Mouse (Mus musculus) embryonic facial prominence, embryonic 14.5 days (tissue): ENCODE data around the gene Slc30a6. TPM values are rescaled to one million over a fixed set of nuclear protein-coding genes. Genes with fewer than 3 reads are reported as not detected.

ENCODE experiments used
- ATAC-seq: fragments of 200-750 bp; cut with Nextera tagmentation; 2 replicates; pipeline ENCODE4 v1.8.0; 2017; ENCODE audit warnings: low read depth, moderate number of reproducible peaks, moderate TSS enrichment
- DNase-seq: peaks from one replicate; pipeline ENCODE4 v3.0.0-alpha.2; 2015; ENCODE audit warnings: low spot score
- H3K27ac ChIP-seq: fragments of 300-500 bp; sonication (generic); replicated peaks from 2 replicates; pipeline ENCODE4 v1.5.1; 2014; ENCODE audit warnings: low read depth, mild to moderate bottlenecking, low read length, moderate library complexity
- H3K27me3 ChIP-seq: fragments of 300-500 bp; sonication (generic); replicated peaks from 2 replicates; pipeline ENCODE4 v1.6.1; 2014; ENCODE audit warnings: low read length; ENCODE audit not compliant: control insufficient read depth, insufficient read depth
- H3K36me3 ChIP-seq: fragments of 300-500 bp; sonication (generic); 2 replicates; pipeline ENCODE4 v1.6.1; 2014; ENCODE audit warnings: low read length, mixed read lengths; ENCODE audit not compliant: control insufficient read depth, insufficient read depth
- H3K4me1 ChIP-seq: fragments of 300-500 bp; sonication (generic); 2 replicates; pipeline ENCODE4 v1.6.1; 2014; ENCODE audit warnings: antibody characterized with exemption, low read length; ENCODE audit not compliant: control insufficient read depth, insufficient read depth
- H3K4me2 ChIP-seq: fragments of 300-500 bp; sonication (generic); 2 replicates; pipeline ENCODE4 v1.6.1; 2014; ENCODE audit warnings: low read depth, mild to moderate bottlenecking, low read length, moderate library complexity, mixed read lengths
- H3K4me3 ChIP-seq: fragments of 300-500 bp; sonication (generic); 2 replicates; pipeline ENCODE4 v1.5.1; 2014; ENCODE audit warnings: low read depth, mild to moderate bottlenecking, low read length
- H3K9ac ChIP-seq: fragments of 300-500 bp; sonication (generic); 2 replicates; pipeline ENCODE4 v1.6.1; 2014; ENCODE audit warnings: low read depth, mild to moderate bottlenecking, low read length, moderate library complexity, mixed read lengths
- H3K9me3 ChIP-seq: fragments of 300-500 bp; sonication (generic); 2 replicates; pipeline ENCODE4 v1.6.1; 2016; ENCODE audit warnings: low read length; ENCODE audit not compliant: control insufficient read depth
- WGBS: fragments of 180-500 bp; shearing (Covaris S2); extraction: QIAGEN DNeasy Blood & Tissue Kit; methylation state at CpG from one replicate; pipeline ENCODE4 v1.1.7; 2014; 5-methylcytosine and 5-hydroxymethylcytosine counted together
- polyA plus RNA-seq: library from polyadenylated mRNA; unstranded; fragments of >200 nt; fragmentation: Nextera tagmentation; extraction: Ambion mirVana; gene quantifications from 2 replicates; pipeline ENCODE4 v1.2.1, GENCODE M21; 2014

The Slc30a6 gene
- polyA plus RNA-seq = 35.0 and 38.4 TPM in 2 replicates

GRCm38 (mm10) chr17:74395383-74396065 lies at the start of gene Slc30a6:
Gene Slc30a6, plus strand, starts transcription at chr17:74395608.
- no peaks in the 10 kb centered on the region for H3K9me3 ChIP-seq
- no peaks in the 10 kb centered on the region for H3K27me3 ChIP-seq
- 0 out of 2 replicates have a peak, but pooled peaks cover 6% of the 10 kb centered on the region for H3K36me3 ChIP-seq
- WGBS = under 1% methylated on average over 41 of the region's 41 CpGs
- peak within 1 kb of the TSS; percentile 82 for H3K27ac ChIP-seq
- H3K4me3 ChIP-seq = peak within 1 kb of the TSS; percentile 60
- peak; percentile 99 for DNase-seq
- ATAC-seq = peak; percentile 99
- peak within 1 kb of the TSS; percentile 74 for H3K9ac ChIP-seq
- H3K4me1 ChIP-seq = peaks cover 7% of the 10 kb centered on the region
- H3K4me2 ChIP-seq = peak within 1 kb of the TSS; percentile 70

- DNase-seq (no peak), ATAC-seq (no peak)
- H3K9me3 ChIP-seq = no peaks in the 10 kb centered on the region
- H3K36me3 ChIP-seq = peaks cover 71% of the 10 kb centered on the region
- no peak overlapping the region for H3K4me3 ChIP-seq
- H3K27me3 ChIP-seq = no peaks in the 10 kb centered on the region
- no peak overlapping the region for H3K4me2 ChIP-seq
- H3K9ac ChIP-seq = no peak overlapping the region
- no peaks in the 10 kb centered on the region for H3K4me1 ChIP-seq
- H3K27ac ChIP-seq = no peak overlapping the region
- WGBS = 94% methylated on average over 1 of the region's 1 CpGs
Observed at GRCm38 (mm10) chr17:74363592-74363991, 31.8 kb upstream of the Slc30a6 start.

- Histone ChIP-seq H3K4me3 (no peak overlapping the region), H3K36me3 (peaks cover 80% of the 10 kb centered on the region), H3K9me3 (no peaks in the 10 kb centered on the region), H3K4me1 (no peaks in the 10 kb centered on the region), H3K4me2 (no peak overlapping the region), H3K27me3 (no peaks in the 10 kb centered on the region), H3K27ac (no peak overlapping the region), H3K9ac (no peak overlapping the region)
- WGBS = 87% methylated on average over 1 of the region's 1 CpGs
- ATAC-seq = no peak
- no peak for DNase-seq
Observed at GRCm38 (mm10) chr17:74376916-74377315, 18.5 kb upstream of the Slc30a6 start.

- Histone ChIP-seq H3K36me3 (peaks cover 68% of the 10 kb centered on the region), H3K27me3 (no peaks in the 10 kb centered on the region), H3K4me2 (no peak overlapping the region), H3K4me1 (no peaks in the 10 kb centered on the region), H3K9me3 (no peaks in the 10 kb centered on the region), H3K9ac (no peak overlapping the region), H3K4me3 (no peak overlapping the region), H3K27ac (no peak overlapping the region)
- DNase-seq (no peak), ATAC-seq (no peak)
Observed at GRCm38 (mm10) chr17:74386657-74387056, 8.8 kb upstream of the Slc30a6 start.

GRCm38 (mm10) chr17:74389847-74390246 lies 5.6 kb upstream of the Slc30a6 start:
- Histone ChIP-seq H3K9me3 (no peaks in the 10 kb centered on the region), H3K4me2 (no peak overlapping the region), H3K27ac (no peak overlapping the region), H3K4me1 (no peaks in the 10 kb centered on the region; the same call in 1 of the 2 replicates), H3K27me3 (no peaks in the 10 kb centered on the region), H3K36me3 (peaks cover 36% of the 10 kb centered on the region), H3K9ac (no peak overlapping the region), H3K4me3 (no peak overlapping the region)
- no peak for DNase-seq
- no peak for ATAC-seq
- WGBS = 81% methylated on average over 3 of the region's 3 CpGs

GRCm38 (mm10) chr17:74394381-74394780 lies 1.0 kb upstream of the Slc30a6 start:
- Histone ChIP-seq H3K4me3 (0 out of 2 replicates have a peak overlapping the region, but pooled peaks have one; percentile 60), H3K9ac (no peak overlapping the region), H3K9me3 (no peaks in the 10 kb centered on the region), H3K36me3 (0 out of 2 replicates have a peak, but pooled peaks cover 6% of the 10 kb centered on the region), H3K27ac (no peak overlapping the region), H3K4me2 (peak overlapping the region; percentile 70; the same call in 1 of the 2 replicates), H3K4me1 (peaks cover 7% of the 10 kb centered on the region), H3K27me3 (no peaks in the 10 kb centered on the region)
- DNase-seq (no peak), ATAC-seq (no peak)
- 82% methylated on average over 2 of the region's 2 CpGs for WGBS

GRCm38 (mm10) chr17:74394855-74395254 lies 553 bp upstream of the Slc30a6 start:
- H3K9ac ChIP-seq = peak overlapping the region; percentile 74
- 0 out of 2 replicates have a peak, but pooled peaks cover 6% of the 10 kb centered on the region for H3K36me3 ChIP-seq
- no peak overlapping the region for H3K27ac ChIP-seq
- DNase-seq (no peak), ATAC-seq (0 out of 2 replicates have a peak, but pooled peaks have one; percentile 10)
- H3K27me3 ChIP-seq = no peaks in the 10 kb centered on the region
- H3K4me2 ChIP-seq = peak overlapping the region; percentile 70
- H3K4me3 ChIP-seq = peak overlapping the region; percentile 60
- WGBS = 27% methylated on average over 16 of the region's 16 CpGs
- peaks cover 7% of the 10 kb centered on the region for H3K4me1 ChIP-seq
- no peaks in the 10 kb centered on the region for H3K9me3 ChIP-seq

- Histone ChIP-seq H3K4me3 (0 out of 2 replicates have a peak overlapping the region, but pooled peaks have one; percentile 60), H3K27ac (no peak overlapping the region), H3K27me3 (no peaks in the 10 kb centered on the region), H3K4me1 (peaks cover 7% of the 10 kb centered on the region), H3K4me2 (peak overlapping the region; percentile 70), H3K36me3 (no peaks in the 10 kb centered on the region), H3K9ac (no peak overlapping the region), H3K9me3 (no peaks in the 10 kb centered on the region)
- DNase-seq (no peak), ATAC-seq (no peak)
- WGBS = 77% methylated on average over 4 of the region's 4 CpGs
Observed at GRCm38 (mm10) chr17:74396766-74397165, 1.4 kb downstream of the Slc30a6 start.

GRCm38 (mm10) chr17:74397173-74397572 lies 1.8 kb downstream of the Slc30a6 start:
- DNase-seq = no peak
- ATAC-seq = no peak
- no peaks in the 10 kb centered on the region for H3K9me3 ChIP-seq
- H3K27me3 ChIP-seq = no peaks in the 10 kb centered on the region
- H3K36me3 ChIP-seq = peaks cover 3% of the 10 kb centered on the region; the same call in 1 of the 2 replicates
- H3K9ac ChIP-seq = no peak overlapping the region
- no peak overlapping the region for H3K4me3 ChIP-seq
- no peak overlapping the region for H3K27ac ChIP-seq
- H3K4me2 ChIP-seq = no peak overlapping the region
- 77% methylated on average over 2 of the region's 2 CpGs for WGBS
- H3K4me1 ChIP-seq = peaks cover 7% of the 10 kb centered on the region
